In genomic region chr4:105974948-105975347, GRCm38 (mm10) we compare ENCODE assay signal across 18 mouse cellular contexts.
A peak's percentile ranks its signal among the peaks of the same experiment; 100 is the strongest.
DNase-seq lines count a peak whose midpoint lies in the region; ATAC-seq and TF ChIP-seq lines count a peak whose summit lies in the region.
"Had no signal": no experiment of that assay in that cellular context is flagged by ENCODE, and none has a peak within 500 bp of the region (broad histone marks: within the 10 kb centered on the region; RNA-seq: fewer than 3 reads in every experiment).

No protein-coding gene starts in this region.

- H3K4me2 ChIP-seq in hindbrain, postnatal 0 days (ENCODE audit: low read depth, low read length): no peak overlapping the region
- no peak overlapping the region for H3K4me2 ChIP-seq in hindbrain, embryonic 14.5 days (replicated peaks)
- H3K4me2 ChIP-seq in lung, embryonic 14.5 days: no peak overlapping the region
- no peak overlapping the region for H3K4me2 ChIP-seq in stomach, postnatal 0 days (replicated peaks; ENCODE audit: low read depth)
- H3K4me2 ChIP-seq: heart, embryonic 13.5 days; hindbrain, embryonic 12.5 days had no signal

- H3K27me3 ChIP-seq in hindbrain, postnatal 0 days (ENCODE audit: insufficient read depth, low read length): no peaks in the 10 kb centered on the region
- no peaks in the 10 kb centered on the region for H3K27me3 ChIP-seq in hindbrain, embryonic 14.5 days (ENCODE audit: control insufficient read depth, insufficient read depth, low read length)
- no peaks in the 10 kb centered on the region for H3K27me3 ChIP-seq in lung, embryonic 14.5 days (ENCODE audit: insufficient read depth, low read length)
- no peaks in the 10 kb centered on the region for H3K27me3 ChIP-seq in stomach, postnatal 0 days (ENCODE audit: control insufficient read depth, insufficient read depth, low read length)
- H3K27me3 ChIP-seq: heart, embryonic 13.5 days; hindbrain, embryonic 12.5 days had no signal

- no peak for ATAC-seq in hindbrain, postnatal 0 days
- ATAC-seq in hindbrain, embryonic 14.5 days (ENCODE audit: low FRiP score): no peak
- no peak for ATAC-seq in lung, embryonic 14.5 days (ENCODE audit: insufficient read depth)
- no peak for ATAC-seq in stomach, postnatal 0 days (ENCODE audit: low FRiP score, low TSS enrichment)
- ATAC-seq: forebrain, embryonic 14.5 days had no signal

- DNase-seq in hindbrain, postnatal 0 days (ENCODE audit: low spot score): no peak
- DNase-seq in hindbrain, embryonic 14.5 days (ENCODE audit: low spot score): no peak
- peak; percentile 28 for DNase-seq in lung, embryonic 14.5 days
- no peak for DNase-seq in lung, postnatal 25 days (ENCODE audit: low spot score)
- peak; percentile 28 for DNase-seq in Muller cell, postnatal 12 days (ENCODE audit: inconsistent ontology term)
- DNase-seq in stomach, postnatal 0 days (ENCODE audit: low spot score): no peak
- no peak for DNase-seq in urinary bladder, adult 18-20 months (ENCODE audit: low spot score in 2 of 2)
- DNase-seq: adrenal gland, adult 2 months; adrenal gland, postnatal 25 days; cerebellum, adult 2 months; cerebellum, postnatal 10 days; gastrocnemius, postnatal 36 days; heart, adult 11 months; heart, postnatal 4 days had no signal

- H3K4me3 ChIP-seq in hindbrain, postnatal 0 days (ENCODE audit: low read length): no peak overlapping the region
- H3K4me3 ChIP-seq in hindbrain, embryonic 14.5 days (replicated peaks; ENCODE audit: low read length): no peak overlapping the region
- no peak overlapping the region for H3K4me3 ChIP-seq in lung, embryonic 14.5 days (ENCODE audit: low read depth, low read length)
- no peak overlapping the region for H3K4me3 ChIP-seq in stomach, postnatal 0 days (ENCODE audit: low read depth, low read length)
- H3K4me3 ChIP-seq: embryonic facial prominence, embryonic 10.5 days; heart, embryonic 13.5 days; hindbrain, embryonic 12.5 days had no signal

- peak; percentile 29; the same call in 1 of the 2 replicates for TF ChIP-seq CTCF in hindbrain, postnatal 0 days (IDR thresholded peaks at IDR 0.05; ENCODE audit: low read depth)
- TF ChIP-seq CTCF in lung, embryonic 14.5 days (IDR thresholded peaks at IDR 0.05; ENCODE audit: low read depth): peak; percentile 30; the same call in 1 of the 2 replicates
- TF ChIP-seq CTCF in stomach, postnatal 0 days (IDR thresholded peaks at IDR 0.05; ENCODE audit: low read depth): peak; percentile 12; the same call in 1 of the 2 replicates

- H3K27ac ChIP-seq in hindbrain, postnatal 0 days: no peak overlapping the region
- H3K27ac ChIP-seq in hindbrain, embryonic 14.5 days: no peak overlapping the region
- no peak overlapping the region for H3K27ac ChIP-seq in lung, embryonic 14.5 days (ENCODE audit: low read depth)
- no peak overlapping the region for H3K27ac ChIP-seq in stomach, postnatal 0 days (replicated peaks)
- H3K27ac ChIP-seq: embryonic facial prominence, embryonic 10.5 days; heart, embryonic 13.5 days; hindbrain, embryonic 12.5 days had no signal

- H3K9me3 ChIP-seq in hindbrain, postnatal 0 days (ENCODE audit: low read length): no peaks in the 10 kb centered on the region
- no peaks in the 10 kb centered on the region for H3K9me3 ChIP-seq in hindbrain, embryonic 14.5 days (ENCODE audit: control insufficient read depth, low read length)
- no peaks in the 10 kb centered on the region for H3K9me3 ChIP-seq in lung, embryonic 14.5 days (ENCODE audit: low read depth, low read length)
- H3K9me3 ChIP-seq in stomach, postnatal 0 days (ENCODE audit: control insufficient read depth, low read length): no peaks in the 10 kb centered on the region
- H3K9me3 ChIP-seq: embryonic facial prominence, embryonic 10.5 days; heart, embryonic 13.5 days; hindbrain, embryonic 12.5 days had no signal

- no peak for TF ChIP-seq EP300 in stomach, postnatal 0 days (optimal IDR thresholded peaks at IDR 0.05)

- no peaks in the 10 kb centered on the region for H3K4me1 ChIP-seq in hindbrain, postnatal 0 days (ENCODE audit: insufficient read depth, low read length)
- H3K4me1 ChIP-seq in hindbrain, embryonic 14.5 days (replicated peaks; ENCODE audit: control insufficient read depth, insufficient read depth, low read length): no peaks in the 10 kb centered on the region
- no peaks in the 10 kb centered on the region for H3K4me1 ChIP-seq in lung, embryonic 14.5 days (ENCODE audit: insufficient read depth)
- no peaks in the 10 kb centered on the region for H3K4me1 ChIP-seq in stomach, postnatal 0 days (replicated peaks; ENCODE audit: control insufficient read depth, insufficient read depth)
- H3K4me1 ChIP-seq: heart, embryonic 13.5 days; hindbrain, embryonic 12.5 days had no signal

- no peak overlapping the region for H3K9ac ChIP-seq in hindbrain, postnatal 0 days (replicated peaks; ENCODE audit: low read length)
- H3K9ac ChIP-seq in hindbrain, embryonic 14.5 days: no peak overlapping the region
- no peak overlapping the region for H3K9ac ChIP-seq in lung, embryonic 14.5 days
- no peak overlapping the region for H3K9ac ChIP-seq in stomach, postnatal 0 days (ENCODE audit: low read length)
- H3K9ac ChIP-seq: heart, embryonic 13.5 days; hindbrain, embryonic 12.5 days had no signal

- WGBS in hindbrain, postnatal 0 days: 68% methylated on average over 4 of the region's 4 CpGs
- 73% methylated on average over 4 of the region's 4 CpGs for WGBS in hindbrain, embryonic 14.5 days
- 63% methylated on average over 4 of the region's 4 CpGs for WGBS in lung, embryonic 14.5 days
- 77% methylated on average over 4 of the region's 4 CpGs for WGBS in stomach, postnatal 0 days

- H3K36me3 ChIP-seq in hindbrain, postnatal 0 days (ENCODE audit: insufficient read depth, low read length): no peaks in the 10 kb centered on the region
- H3K36me3 ChIP-seq in hindbrain, embryonic 14.5 days (replicated peaks; ENCODE audit: control insufficient read depth, insufficient read depth): no peaks in the 10 kb centered on the region
- H3K36me3 ChIP-seq in lung, embryonic 14.5 days (ENCODE audit: insufficient read depth): no peaks in the 10 kb centered on the region
- no peaks in the 10 kb centered on the region for H3K36me3 ChIP-seq in stomach, postnatal 0 days (ENCODE audit: control insufficient read depth, insufficient read depth, low read length)
- H3K36me3 ChIP-seq: embryonic facial prominence, embryonic 10.5 days; heart, embryonic 13.5 days; hindbrain, embryonic 12.5 days had no signal

Comparison
In these comparisons a context has a peak if more than half of its experiments do, and no peak if none do; other contexts are left out.
1. DNase-seq: peak in lung, embryonic 14.5 days (single experiment) and Muller cell, postnatal 12 days (single experiment); none in hindbrain, postnatal 0 days (single experiment), hindbrain, embryonic 14.5 days (single experiment), lung, postnatal 25 days (single experiment), stomach, postnatal 0 days (single experiment) and urinary bladder, adult 18-20 months (0 of 2).
2. Peak in every context shown above with its lines, with median percentiles within 50 percentile points of each other: CTCF ChIP-seq.